Mouse (Mus musculus): ENCODE results near the gene Btbd16.

GRCm38 (mm10) chr7:130815601-130816000, 41.7 kb downstream of the Btbd16 start:
- TF ChIP-seq GATA1 (IDR thresholded peaks at IDR 0.05; ENCODE audit: borderline replicate concordance, low read length) (no peak), CTCF (IDR thresholded peaks at IDR 0.05; ENCODE audit: low read depth, low read length) (no peak), GATA2 (IDR thresholded peaks at IDR 0.05; ENCODE audit: borderline replicate concordance, low read depth, low read length) (no peak), TAL1 (conservative IDR thresholded peaks at IDR 0.05; ENCODE audit: low read depth, low read length) (no peak)
